In genomic region chr17:84814192-84814591, GRCm38 (mm10) we compare ENCODE assay signal across 4 mouse cellular contexts. TPM values are rescaled to one million over a fixed set of nuclear protein-coding genes. Genes with fewer than 3 reads are reported as not detected.
DNase-seq lines count a peak whose midpoint lies in the region; ATAC-seq and TF ChIP-seq lines count a peak whose summit lies in the region.
"Not testable (repeated sequence)": the region's sequence is repeated elsewhere in the genome, so short reads cannot be mapped to it uniquely, and the experiment has no call there.

No protein-coding gene starts in this region.

- not testable (repeated sequence) for H3K4me2 ChIP-seq in CH12.LX (ENCODE audit: insufficient read depth, low read depth, poor library complexity, severe bottlenecking)

- TF ChIP-seq CTCF in C2C12 (IDR thresholded peaks at IDR 0.05; ENCODE audit: control insufficient read depth, insufficient read depth, insufficient read length); CH12.LX (conservative IDR thresholded peaks at IDR 0.05 in 1 of 2, IDR thresholded peaks at IDR 0.05 in 1 of 2; ENCODE audit: low read depth in 2 of 2, low read length in 2 of 2): not testable (repeated sequence)

- not testable (repeated sequence) for TF ChIP-seq EP300 in CH12.LX (IDR thresholded peaks at IDR 0.05; ENCODE audit: low read length)

- not testable (repeated sequence) for H3K9me3 ChIP-seq in CH12.LX (replicated peaks; ENCODE audit: low read length)

- H3K4me3 ChIP-seq in C2C12 (ENCODE audit: insufficient read depth, poor library complexity, severe bottlenecking); CH12.LX (replicated peaks in 1 of 3; ENCODE audit: low read depth in 2 of 3, low read length in 2 of 3, poor library complexity in 1 of 3): not testable (repeated sequence)

- not testable (repeated sequence) for H3ac ChIP-seq in C2C12 (ENCODE audit: control insufficient read depth, insufficient read length, low read depth)

- H3K27ac ChIP-seq in CH12.LX (ENCODE audit: insufficient read depth, low read depth) = not testable (repeated sequence)

- not testable (repeated sequence) for H3K79me2 ChIP-seq in C2C12 (ENCODE audit: control insufficient read depth, insufficient read depth); CH12.LX (replicated peaks; ENCODE audit: control insufficient read depth, extremely low read depth, insufficient read depth, poor library complexity, severe bottlenecking)

- H3K79me3 ChIP-seq in C2C12 (ENCODE audit: low read depth) = not testable (repeated sequence)

- not testable (repeated sequence) for H3K4me1 ChIP-seq in CH12.LX (ENCODE audit: control insufficient read depth in 1 of 2, insufficient read depth in 2 of 2)

- H3K9ac ChIP-seq in CH12.LX (ENCODE audit: insufficient read depth, low read depth) = not testable (repeated sequence)

- in situ Hi-C loops in CH12.LX (cut with MboI; ENCODE audit: low pct_ligation_motif_present, low pct_unique_long_range_greater_than_20kb, low sequenced_read_pairs) = not testable (repeated sequence)

- not testable (repeated sequence) for DNase-seq in CH12.LX (ENCODE audit: extremely low read depth)
- DNase-seq in heart, adult 11 months = peak; percentile 37

- not testable (repeated sequence) for TF ChIP-seq RAD21 in CH12.LX (IDR thresholded peaks at IDR 0.05; ENCODE audit: low read depth, low read length)

- H3K27me3 ChIP-seq in C2C12 (ENCODE audit: control insufficient read depth, insufficient read depth, insufficient read length) = not testable (repeated sequence)
- H3K27me3 ChIP-seq in CH12.LX (replicated peaks) = peaks cover 24% of the 10 kb centered on the region

- TF ChIP-seq POLR2A in CH12.LX (IDR thresholded peaks at IDR 0.05; ENCODE audit: low read depth, low read length) = not testable (repeated sequence)

- H3K36me3 ChIP-seq in C2C12 (ENCODE audit: control insufficient read depth, insufficient read depth); CH12.LX (replicated peaks in 1 of 2; ENCODE audit: control insufficient read depth in 1 of 2, insufficient read depth in 1 of 2, low read length in 1 of 2): not testable (repeated sequence)

- dilution Hi-C loops in CH12.LX (cut with MboI; ENCODE audit: extremely low pct_ligation_motif_present, extremely low pct_unique_long_range_greater_than_20kb, low sequenced_read_pairs) = not testable (repeated sequence)

- ATAC-seq in cerebellum, adult (ENCODE audit: insufficient number of reproducible peaks, low FRiP score, low TSS enrichment) = 0 out of 2 replicates have a peak, but pooled peaks have one; percentile 31

TF ChIP-seq in C2C12, 6 proteins besides CTCF, POLR2A, EP300 and RAD21:
- peak; percentile 42 for TF ChIP-seq USF1 (IDR thresholded peaks at IDR 0.05; ENCODE audit: low read depth)

TF ChIP-seq in CH12.LX, 34 proteins besides CTCF, POLR2A, EP300 and RAD21:
- TF ChIP-seq MAX (IDR thresholded peaks at IDR 0.05; ENCODE audit: low read length) = peak; percentile 52
- peak; percentile 51; the same call in 1 of the 2 replicates for TF ChIP-seq USF2 (conservative IDR thresholded peaks at IDR 0.05; ENCODE audit: low read depth, low read length)

RNA-seq across cellular contexts. Expression of gene Lrpprc, which starts 23.6 kb away (rescaled TPM):
- polyA plus RNA-seq in C2C12 (2012; fragmentation: generic; extraction: Trizol) (19.3 TPM), CH12.LX (2012; ENCODE audit: insufficient read length, low read depth) (61.4 and 73.8 TPM in 2 replicates)
- total RNA-seq in CH12.LX (2012; rRNA removed) (54.4 and 68.1 TPM in 2 replicates), CH12.LX (2014; rRNA removed) (65.9 and 73.1 TPM in 2 replicates)
